Comparison of ENCODE assay signal across 30 mouse cellular contexts in genomic region chr5:86776941-86777340, GRCm38 (mm10). TPM values are rescaled to one million over a fixed set of nuclear protein-coding genes. Genes with fewer than 3 reads are reported as not detected.
"Had no signal": no experiment of that assay in that cellular context is flagged by ENCODE, and none has a peak within 500 bp of the region (broad histone marks: within the 10 kb centered on the region; RNA-seq: fewer than 3 reads in every experiment).

No protein-coding gene starts in this region.

- H3K36me3 ChIP-seq: kidney, embryonic 15.5 days; liver, embryonic 13.5 days; midbrain, embryonic 10.5 days; midbrain, embryonic 13.5 days; neural tube, embryonic 13.5 days; stomach, embryonic 15.5 days had no signal

- H3K4me3 ChIP-seq: kidney, embryonic 15.5 days; left cerebral cortex, adult 2 months; liver, embryonic 13.5 days; megakaryocyte, embryonic 14.5 days; midbrain, embryonic 10.5 days; midbrain, embryonic 13.5 days; myocyte; neural tube, embryonic 13.5 days; stomach, embryonic 15.5 days had no signal

- H3K9me3 ChIP-seq: kidney, embryonic 15.5 days; liver, embryonic 13.5 days; megakaryocyte, embryonic 14.5 days; midbrain, embryonic 10.5 days; midbrain, embryonic 13.5 days; neural tube, embryonic 13.5 days; stomach, embryonic 15.5 days had no signal

- H3K27ac ChIP-seq: kidney, embryonic 15.5 days; left cerebral cortex, adult 2 months; liver, embryonic 13.5 days; midbrain, embryonic 10.5 days; midbrain, embryonic 13.5 days; neural tube, embryonic 13.5 days; stomach, embryonic 15.5 days had no signal

- H3K4me1 ChIP-seq: kidney, embryonic 15.5 days; liver, embryonic 13.5 days; megakaryocyte, embryonic 14.5 days; midbrain, embryonic 10.5 days; midbrain, embryonic 13.5 days; neural tube, embryonic 13.5 days; stomach, embryonic 15.5 days had no signal

- H3K4me2 ChIP-seq: kidney, embryonic 15.5 days; liver, embryonic 13.5 days; midbrain, embryonic 13.5 days; neural tube, embryonic 13.5 days; stomach, embryonic 15.5 days had no signal

- DNase-seq: kidney, adult 11 months; kidney, adult 8-10 months; kidney, postnatal 10 days; kidney, postnatal 36 days; layer of hippocampus, postnatal 36 days; liver, embryonic 13.5 days; lung, postnatal 14 days; retina, postnatal 1 day; right cerebral cortex, postnatal 25 days; spleen, adult 18-20 months; thymus, adult 18-20 months; thymus, postnatal 14 days had no signal

- ATAC-seq: midbrain, embryonic 13.5 days; midbrain, embryonic 16.5 days had no signal

- H3K9ac ChIP-seq: kidney, embryonic 15.5 days; liver, embryonic 13.5 days; midbrain, embryonic 13.5 days; neural tube, embryonic 13.5 days; stomach, embryonic 15.5 days had no signal

- H3K27me3 ChIP-seq: kidney, embryonic 15.5 days; liver, embryonic 13.5 days; megakaryocyte, embryonic 14.5 days; midbrain, embryonic 13.5 days; neural tube, embryonic 13.5 days; stomach, embryonic 15.5 days had no signal

RNA-seq across cellular contexts. Expression of gene Tmprss11e, which starts 31.3 kb away (rescaled TPM):
- total RNA-seq: layer of hippocampus, adult 8-10 months; layer of hippocampus, postnatal 10 days; layer of hippocampus, postnatal 36 days; left cerebral cortex, adult 2 months; left cerebral cortex, postnatal 10 days; left cerebral cortex, postnatal 36 days; monocyte, adult 5-6 weeks; neutrophil, adult 5-6 weeks had no signal
- polyA plus RNA-seq: kidney, embryonic 15.5 days; limb, embryonic 11.5 days; liver, embryonic 13.5 days; liver, embryonic 16.5 days; lung, embryonic 16.5 days; midbrain, embryonic 10.5 days; midbrain, embryonic 16.5 days; myocyte; neural tube, embryonic 13.5 days had no signal
